14 mouse cellular contexts compared by ENCODE assay signal in genomic region chr4:61855831-61856698, GRCm38 (mm10). TPM values are rescaled to one million over a fixed set of nuclear protein-coding genes. Genes with fewer than 3 reads are reported as not detected.
DNase-seq lines count a peak whose midpoint lies in the region; ATAC-seq lines count a peak whose summit lies in the region.
"Had no signal": no experiment of that assay in that cellular context is flagged by ENCODE, and none has a peak within 500 bp of the region (broad histone marks: within the 10 kb centered on the region; RNA-seq: fewer than 3 reads in every experiment).

No protein-coding gene starts in this region.

- H3K4me2 ChIP-seq in lung, embryonic 16.5 days (ENCODE audit: low read depth, low read length), result no peak overlapping the region
- H3K4me2 ChIP-seq in limb, embryonic 13.5 days (replicated peaks), result no peak overlapping the region

- peak; percentile 38 for ATAC-seq in lung, embryonic 16.5 days (ENCODE audit: low read depth)
- peak; percentile 59 for ATAC-seq in limb, embryonic 13.5 days (ENCODE audit: low FRiP score, low read depth)
- ATAC-seq: Patski had no signal

- no peak overlapping the region for H3K9ac ChIP-seq in lung, embryonic 16.5 days (ENCODE audit: low read length)
- H3K9ac ChIP-seq in limb, embryonic 13.5 days, result no peak overlapping the region

- 75% methylated on average over 18 of the region's 18 CpGs for WGBS in lung, embryonic 16.5 days
- 82% methylated on average over 18 of the region's 18 CpGs for WGBS in limb, embryonic 13.5 days

- no peak overlapping the region for H3K27ac ChIP-seq in lung, embryonic 16.5 days (ENCODE audit: low read length)
- H3K27ac ChIP-seq in limb, embryonic 13.5 days, result no peak overlapping the region

- no peak overlapping the region for H3K4me3 ChIP-seq in lung, embryonic 16.5 days (ENCODE audit: low read length)
- no peak overlapping the region for H3K4me3 ChIP-seq in limb, embryonic 13.5 days

- no peaks in the 10 kb centered on the region for H3K27me3 ChIP-seq in lung, embryonic 16.5 days (ENCODE audit: control insufficient read depth, insufficient read depth, low read depth, low read length)
- H3K27me3 ChIP-seq in limb, embryonic 13.5 days, result no peaks in the 10 kb centered on the region
- H3K27me3 ChIP-seq: Patski had no signal

- intact Hi-C loops in heart, postnatal 25 days (cut with DNase I), result no loop called here

- H3K9me3 ChIP-seq in lung, embryonic 16.5 days (ENCODE audit: control insufficient read depth, low read length), result peaks cover 4% of the 10 kb centered on the region; the same call in 1 of the 2 replicates
- 0 out of 2 replicates have a peak, but pooled peaks cover 7% of the 10 kb centered on the region for H3K9me3 ChIP-seq in limb, embryonic 13.5 days

- peak; percentile 87 for DNase-seq in heart, adult 11 months
- no peak for DNase-seq in heart, postnatal 25 days (ENCODE audit: low spot score)
- no peak for DNase-seq in lung, postnatal 25 days (ENCODE audit: low spot score)
- peak; percentile 66 for DNase-seq in urinary bladder, postnatal 14 days (ENCODE audit: low spot score)
- no peak for DNase-seq in Muller cell, postnatal 12 days (ENCODE audit: inconsistent ontology term)
- DNase-seq in testis, postnatal 10 days (ENCODE audit: low spot score), result no peak
- DNase-seq: adrenal gland, postnatal 36 days; cerebellum, postnatal 14 days; kidney, adult 18-20 months; right cerebral cortex, postnatal 4 days had no signal

- H3K36me3 ChIP-seq in lung, embryonic 16.5 days (ENCODE audit: control insufficient read depth, insufficient read depth, low read length), result no peaks in the 10 kb centered on the region
- no peaks in the 10 kb centered on the region for H3K36me3 ChIP-seq in limb, embryonic 13.5 days

- no peaks in the 10 kb centered on the region for H3K4me1 ChIP-seq in lung, embryonic 16.5 days (replicated peaks; ENCODE audit: control insufficient read depth, insufficient read depth, low read length)
- H3K4me1 ChIP-seq in limb, embryonic 13.5 days, result no peaks in the 10 kb centered on the region

RNA-seq across cellular contexts. Expression of gene Mup5, which starts 21.0 kb away (rescaled TPM):
- not detected for total RNA-seq in heart, postnatal 25 days (2021)
- polyA plus RNA-seq in lung, embryonic 16.5 days (2015; fragmentation: Nextera tagmentation; extraction: Ambion mirVana), result not detected in 2 replicates
- not detected in 2 replicates for polyA plus RNA-seq in limb, embryonic 13.5 days (2015; fragmentation: Nextera tagmentation; extraction: Ambion mirVana)
- total RNA-seq: adrenal gland, postnatal 36 days; liver, adult 2 months had no signal
- polyA plus RNA-seq: liver, adult 2 months; Patski had no signal

Comparison
In these comparisons a context has a peak if more than half of its experiments do, and no peak if none do; other contexts are left out.
1. DNase-seq: peak in heart, adult 11 months (single experiment) and urinary bladder, postnatal 14 days (single experiment); none in heart, postnatal 25 days (single experiment), lung, postnatal 25 days (single experiment), Muller cell, postnatal 12 days (single experiment) and testis, postnatal 10 days (single experiment).